Mouse (Mus musculus): ENCODE results near the gene Tmem132b. TPM values are rescaled to one million over a fixed set of nuclear protein-coding genes. Genes with fewer than 3 reads are reported as not detected.

The Tmem132b gene
- polyA plus RNA-seq, 1 experiment: 0.36 TPM

- no peaks in the 10 kb centered on the region for H3K4me1 ChIP-seq (ENCODE audit: control insufficient read depth, insufficient read depth, insufficient read length, low read length)
- no peak overlapping the region for H3K27ac ChIP-seq (replicated peaks; ENCODE audit: low read depth, low read length)
- H3K4me3 ChIP-seq (ENCODE audit: insufficient read depth, low read depth, low read length): no peak overlapping the region
Observed at GRCm38 (mm10) chr5:125648236-125648635, 116.7 kb downstream of the Tmem132b start.

GRCm38 (mm10) chr5:125649982-125650381, 118.4 kb downstream of the Tmem132b start:
- H3K27ac ChIP-seq (replicated peaks; ENCODE audit: low read depth, low read length): no peak overlapping the region
- no peaks in the 10 kb centered on the region for H3K4me1 ChIP-seq (ENCODE audit: control insufficient read depth, insufficient read depth, insufficient read length, low read length)
- H3K4me3 ChIP-seq (ENCODE audit: insufficient read depth, low read depth, low read length): no peak overlapping the region

GRCm38 (mm10) chr5:125658101-125658500, 126.5 kb downstream of the Tmem132b start:
- Histone ChIP-seq H3K27ac (replicated peaks; ENCODE audit: low read depth, low read length) (no peak overlapping the region), H3K4me1 (ENCODE audit: control insufficient read depth, insufficient read depth, insufficient read length, low read length) (no peaks in the 10 kb centered on the region), H3K4me3 (ENCODE audit: insufficient read depth, low read depth, low read length) (no peak overlapping the region)

GRCm38 (mm10) chr5:125658959-125659749, 127.6 kb downstream of the Tmem132b start:
- Histone ChIP-seq H3K4me1 (ENCODE audit: control insufficient read depth, insufficient read depth, insufficient read length, low read length) (no peaks in the 10 kb centered on the region), H3K4me3 (ENCODE audit: insufficient read depth, low read depth, low read length) (no peak overlapping the region), H3K27ac (replicated peaks; ENCODE audit: low read depth, low read length) (no peak overlapping the region)

- Histone ChIP-seq H3K4me1 (ENCODE audit: control insufficient read depth, insufficient read depth, insufficient read length, low read length) (no peaks in the 10 kb centered on the region), H3K27ac (replicated peaks; ENCODE audit: low read depth, low read length) (no peak overlapping the region), H3K4me3 (ENCODE audit: insufficient read depth, low read depth, low read length) (no peak overlapping the region)
Observed at GRCm38 (mm10) chr5:125675623-125676022, 144.0 kb downstream of the Tmem132b start.

DNA sequence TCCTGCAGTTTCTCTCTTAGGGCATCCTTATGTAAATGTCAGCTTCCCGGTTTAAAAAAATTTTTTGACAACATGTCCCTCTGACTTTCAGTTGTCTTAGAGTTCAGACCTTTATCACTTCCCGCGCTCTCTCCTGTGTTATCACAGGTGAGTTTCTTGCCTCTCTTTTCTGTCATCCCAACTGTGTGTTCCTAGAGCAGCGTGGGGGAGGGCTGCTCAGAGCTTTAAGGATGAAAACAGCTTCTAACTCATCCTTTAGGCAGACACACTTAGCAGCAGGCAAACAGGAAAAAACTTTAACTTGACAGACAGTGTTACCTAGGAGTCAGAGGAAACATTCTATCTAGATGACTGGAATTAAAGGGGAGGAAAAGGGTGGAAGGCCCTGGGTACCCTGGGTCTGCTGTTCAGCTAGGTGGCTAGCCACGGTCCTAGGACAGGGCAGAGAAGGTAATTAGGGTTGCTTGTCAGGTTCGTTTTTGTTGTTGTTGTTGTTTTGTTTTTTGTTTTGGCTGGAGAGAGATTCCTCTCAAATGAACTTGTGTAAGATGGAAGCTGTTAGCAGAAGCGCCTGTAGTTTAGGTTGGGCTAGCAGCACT, 144.6 kb downstream of the Tmem132b start:
- Histone ChIP-seq H3K4me3 (ENCODE audit: insufficient read depth, low read depth, low read length) (no peak overlapping the region), H3K27ac (replicated peaks; ENCODE audit: low read depth, low read length) (no peak overlapping the region), H3K4me1 (ENCODE audit: control insufficient read depth, insufficient read depth, insufficient read length, low read length) (no peaks in the 10 kb centered on the region)

DNA sequence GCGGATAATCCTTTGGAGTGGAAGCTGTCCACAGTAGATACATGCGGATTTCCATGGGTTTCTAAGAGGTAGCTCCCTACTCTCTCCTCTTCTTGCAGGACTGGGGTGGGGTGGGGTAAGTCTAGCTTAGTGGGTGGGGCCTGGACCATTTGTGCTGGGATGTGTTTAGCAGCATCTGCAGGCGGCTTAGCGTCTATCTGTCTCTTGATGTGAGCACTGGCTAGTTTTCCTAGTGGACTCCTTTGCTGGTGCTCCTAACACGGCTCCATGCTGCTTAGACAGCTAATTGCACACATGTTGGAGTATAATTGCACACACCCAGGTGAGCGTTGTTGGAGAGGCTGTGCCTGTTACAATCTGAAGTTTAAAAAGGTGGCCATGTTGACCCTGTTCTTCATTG, 149.3 kb downstream of the Tmem132b start:
- Histone ChIP-seq H3K4me1 (ENCODE audit: control insufficient read depth, insufficient read depth, insufficient read length, low read length) (no peaks in the 10 kb centered on the region), H3K4me3 (ENCODE audit: insufficient read depth, low read depth, low read length) (no peak overlapping the region), H3K27ac (replicated peaks; ENCODE audit: low read depth, low read length) (no peak overlapping the region)

- Histone ChIP-seq H3K4me3 (ENCODE audit: insufficient read depth, low read depth, low read length) (no peak overlapping the region), H3K4me1 (ENCODE audit: control insufficient read depth, insufficient read depth, insufficient read length, low read length) (no peaks in the 10 kb centered on the region)
Observed at GRCm38 (mm10) chr5:125683491-125683890, 151.9 kb downstream of the Tmem132b start.

DNA sequence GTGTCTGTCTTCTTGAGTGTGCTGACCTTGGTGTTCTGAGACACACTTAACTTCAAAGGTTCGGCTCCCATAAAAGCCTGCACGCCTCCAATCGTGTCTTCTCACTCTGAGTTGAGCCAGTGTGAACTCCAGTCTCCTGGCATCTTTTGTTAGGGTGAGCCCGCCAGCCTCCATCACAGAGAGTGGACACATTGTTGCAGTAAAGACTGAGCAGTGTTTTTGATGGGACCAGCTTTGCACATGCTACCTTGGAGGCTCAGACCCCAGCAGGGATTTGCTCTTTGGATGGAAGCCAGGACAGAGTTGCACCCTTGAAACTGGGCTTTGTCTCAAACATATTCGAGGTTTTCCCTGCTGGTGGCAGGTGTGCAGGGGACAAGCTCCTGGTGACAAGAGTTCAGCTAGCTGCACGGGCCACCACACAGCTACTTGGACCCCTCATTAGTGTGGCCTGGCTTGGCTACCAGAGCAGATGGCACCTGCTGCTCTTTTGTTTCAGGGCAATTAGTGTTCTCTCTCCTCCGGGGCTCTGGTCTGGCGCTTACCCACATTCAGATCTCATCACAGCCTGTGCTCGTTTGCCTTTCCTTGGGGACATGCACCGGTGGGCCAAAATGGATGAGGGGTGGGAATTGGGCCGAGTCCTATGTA, 154.2 kb downstream of the Tmem132b start:
- Histone ChIP-seq H3K27ac (replicated peaks; ENCODE audit: low read depth, low read length) (no peak overlapping the region), H3K4me3 (ENCODE audit: insufficient read depth, low read depth, low read length) (no peak overlapping the region), H3K4me1 (ENCODE audit: control insufficient read depth, insufficient read depth, insufficient read length, low read length) (no peaks in the 10 kb centered on the region)

More at GRCm38 (mm10) chr5:125683491-125683890, 151.9 kb downstream of the Tmem132b start:
- no peak overlapping the region for H3K27ac ChIP-seq (replicated peaks; ENCODE audit: low read depth, low read length)

DNA sequence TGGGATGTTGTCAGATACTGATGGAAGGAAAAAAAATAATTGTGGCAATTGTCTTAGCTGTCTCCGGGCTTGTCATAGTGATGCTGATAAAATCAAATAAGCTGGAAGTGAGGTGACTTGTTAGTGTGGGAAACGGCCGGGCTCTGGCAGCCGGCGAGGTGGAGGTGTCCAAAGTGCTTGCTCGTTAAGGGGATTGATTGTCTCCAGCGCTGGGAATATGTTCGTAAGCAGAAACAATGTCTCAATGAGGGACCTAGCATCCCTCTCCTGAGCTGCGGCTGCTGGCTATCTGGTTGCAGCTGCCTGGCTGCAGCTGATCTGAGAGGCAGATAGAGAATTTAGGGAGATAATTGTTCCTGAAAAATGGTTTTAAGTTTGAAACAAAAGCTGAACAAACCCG, 161.0 kb downstream of the Tmem132b start:
- no peak overlapping the region for H3K4me3 ChIP-seq (ENCODE audit: insufficient read depth, low read depth, low read length)
- H3K4me1 ChIP-seq (ENCODE audit: control insufficient read depth, insufficient read depth, insufficient read length, low read length): no peaks in the 10 kb centered on the region
- no peak overlapping the region for H3K27ac ChIP-seq (replicated peaks; ENCODE audit: low read depth, low read length)

- Histone ChIP-seq H3K27ac (replicated peaks; ENCODE audit: low read depth, low read length) (no peak overlapping the region), H3K4me3 (ENCODE audit: insufficient read depth, low read depth, low read length) (no peak overlapping the region), H3K4me1 (ENCODE audit: control insufficient read depth, insufficient read depth, insufficient read length, low read length) (no peaks in the 10 kb centered on the region)
Observed at GRCm38 (mm10) chr5:125699395-125699794, 167.8 kb downstream of the Tmem132b start.

DNA sequence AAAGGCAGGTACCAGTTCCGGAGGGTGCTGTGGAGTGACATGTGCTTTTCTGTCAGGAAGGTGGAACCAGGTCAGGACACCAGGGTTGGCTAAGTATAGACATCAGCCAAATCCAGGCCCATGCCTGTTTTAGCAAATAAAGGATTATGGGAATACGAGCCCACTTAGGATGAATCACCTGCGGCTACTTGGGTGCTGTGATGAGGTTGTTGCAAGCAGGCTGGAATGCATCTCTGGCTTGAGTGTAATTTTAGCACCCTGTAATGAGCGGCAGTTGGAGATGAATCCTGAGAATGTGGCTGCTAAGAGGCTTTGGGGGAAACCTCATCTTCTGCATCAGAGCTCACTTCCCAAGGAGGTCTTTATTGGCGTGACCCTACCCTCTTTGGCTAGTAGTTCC, 168.7 kb downstream of the Tmem132b start:
- Histone ChIP-seq H3K4me3 (ENCODE audit: insufficient read depth, low read depth, low read length) (no peak overlapping the region), H3K4me1 (ENCODE audit: control insufficient read depth, insufficient read depth, insufficient read length, low read length) (no peaks in the 10 kb centered on the region), H3K27ac (replicated peaks; ENCODE audit: low read depth, low read length) (no peak overlapping the region)

DNA sequence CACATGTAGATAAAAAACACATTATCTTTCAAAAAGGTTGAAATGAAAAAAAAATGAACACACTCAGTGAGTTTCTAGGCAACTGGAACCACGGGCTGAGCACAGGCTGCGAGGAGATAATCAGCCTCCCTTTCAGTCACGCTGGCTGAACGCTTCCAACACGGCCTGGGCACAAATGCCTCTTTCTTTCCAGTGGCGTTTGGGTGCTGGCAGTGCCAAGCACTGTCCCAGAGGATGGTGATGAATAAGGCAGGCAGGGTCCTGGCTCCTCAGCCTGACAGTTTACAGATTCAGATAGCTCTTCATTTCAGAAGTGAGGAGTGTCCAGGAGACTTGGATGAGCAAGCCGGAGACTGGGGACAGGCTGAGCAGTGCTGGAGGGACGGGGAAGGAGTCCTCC, 173.8 kb downstream of the Tmem132b start:
- Histone ChIP-seq H3K4me3 (ENCODE audit: insufficient read depth, low read depth, low read length) (no peak overlapping the region), H3K4me1 (ENCODE audit: control insufficient read depth, insufficient read depth, insufficient read length, low read length) (no peaks in the 10 kb centered on the region), H3K27ac (replicated peaks; ENCODE audit: low read depth, low read length) (no peak overlapping the region)

DNA sequence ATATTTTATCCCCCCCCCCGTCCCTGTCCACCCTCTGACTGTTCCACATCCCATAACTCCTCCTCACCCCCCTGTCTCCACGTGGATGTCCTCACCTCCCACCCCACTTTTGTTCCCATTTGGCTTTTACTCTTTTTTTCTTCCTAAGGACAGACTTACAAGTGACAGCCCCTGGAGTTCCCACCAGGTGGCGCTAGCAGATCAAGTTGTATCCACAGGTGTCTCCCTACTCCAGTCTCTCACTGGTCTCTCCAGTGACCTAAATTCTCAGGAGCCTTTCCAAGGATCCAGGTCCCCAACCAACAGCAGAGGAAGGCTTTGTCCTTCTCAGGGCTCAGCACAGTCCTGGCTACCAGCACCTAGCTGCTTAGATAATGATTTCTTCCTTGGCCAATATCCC, 177.6 kb downstream of the Tmem132b start:
- no peaks in the 10 kb centered on the region for H3K4me1 ChIP-seq (ENCODE audit: control insufficient read depth, insufficient read depth, insufficient read length, low read length)
- no peak overlapping the region for H3K27ac ChIP-seq (replicated peaks; ENCODE audit: low read depth, low read length)
- H3K4me3 ChIP-seq (ENCODE audit: insufficient read depth, low read depth, low read length): no peak overlapping the region

- H3K27ac ChIP-seq (replicated peaks; ENCODE audit: low read depth, low read length): no peak overlapping the region
- H3K4me1 ChIP-seq (ENCODE audit: control insufficient read depth, insufficient read depth, insufficient read length, low read length): no peaks in the 10 kb centered on the region
- H3K4me3 ChIP-seq (ENCODE audit: insufficient read depth, low read depth, low read length): no peak overlapping the region
Observed at GRCm38 (mm10) chr5:125726815-125727214, 195.2 kb downstream of the Tmem132b start.

- Histone ChIP-seq H3K4me3 (ENCODE audit: insufficient read depth, low read depth, low read length) (no peak overlapping the region), H3K27ac (replicated peaks; ENCODE audit: low read depth, low read length) (no peak overlapping the region), H3K4me1 (ENCODE audit: control insufficient read depth, insufficient read depth, insufficient read length, low read length) (no peaks in the 10 kb centered on the region)
Observed at GRCm38 (mm10) chr5:125727436-125727835, 195.9 kb downstream of the Tmem132b start.

Measured in brown adipose tissue, adult 24 weeks (tissue).